Mouse (Mus musculus) cerebellum, adult 2 months (tissue): ENCODE measurements at regions not wholly inside any gene's neighbourhood (a gene's known extent, or its start where the extent isn't known, plus 50 kb on each side); places are given as distances from the start of the nearest gene placed in this dataset.

Experiments
- CTCF ChIP-seq: fragments of 200-500 bp; IDR thresholded peaks from 2 replicates; pipeline ENCODE4 v1.5.1; 2011; ENCODE audit warnings: low read depth, mild to moderate bottlenecking, control low read depth, low read length, moderate library complexity, borderline replicate concordance; ENCODE audit not compliant: insufficient read depth
- POLR2A ChIP-seq: fragments of 200-500 bp; IDR thresholded peaks from 2 replicates; pipeline ENCODE4 v1.6.1; 2011; ENCODE audit warnings: low read length, control low read depth, borderline replicate concordance; ENCODE audit not compliant: insufficient read depth

DNA sequence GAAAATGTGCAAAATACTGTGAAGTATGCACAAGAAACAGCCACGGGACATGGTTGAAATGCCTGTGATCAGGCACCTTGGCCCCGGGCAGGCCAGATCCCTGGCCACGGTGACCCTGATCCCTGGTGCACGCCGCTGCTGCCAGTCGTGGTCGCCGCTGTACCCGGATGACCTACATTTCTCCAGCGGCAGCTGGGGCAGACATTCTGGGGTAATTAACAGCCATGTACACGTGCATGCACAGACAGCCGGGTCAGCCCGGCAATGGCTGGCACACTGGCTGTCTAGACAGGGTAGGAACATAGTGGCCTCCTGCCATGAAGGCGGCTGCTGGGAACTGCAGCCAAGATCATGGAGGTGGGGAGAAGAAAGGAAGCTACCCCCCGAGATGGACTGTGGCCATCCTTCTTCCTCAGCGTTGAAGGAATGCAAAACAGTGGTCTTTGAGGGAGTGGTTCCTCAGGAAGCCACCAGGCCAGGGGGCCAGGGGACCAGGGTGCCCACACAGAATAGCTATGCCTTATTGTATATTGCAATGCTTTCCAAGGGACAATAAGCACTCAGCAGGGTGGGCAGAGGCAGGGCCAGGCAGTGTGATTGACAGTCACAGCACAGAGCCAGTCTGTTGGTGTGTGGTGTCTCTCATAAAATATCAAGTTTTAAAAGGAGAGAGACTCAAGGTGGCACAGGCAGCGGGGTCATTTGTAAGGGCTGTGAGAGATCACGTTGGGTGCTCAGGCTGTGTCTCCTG is 108.3 kb upstream of the 1700021F07Rik start:
- TF ChIP-seq POLR2A = no peak
- TF ChIP-seq CTCF = no peak
